Mouse (Mus musculus): ENCODE data around the gene Mpz.

GRCm38 (mm10) chr1:171110659-171111019 lies 39.9 kb upstream of the Mpz start:
- TF ChIP-seq CTCF (IDR thresholded peaks at IDR 0.05; ENCODE audit: borderline replicate concordance, insufficient read depth, low read length) (no peak), POLR2A (IDR thresholded peaks at IDR 0.05; ENCODE audit: low read depth, low read length) (no peak)

Measured in embryonic fibroblast, embryonic 13.5 days (primary cell).